Mouse (Mus musculus) kidney, adult 18-20 months (tissue): Measurements from ENCODE around the gene Srsf5.

Experiments
- DNase-seq: peaks from one replicate; pipeline ENCODE4 v3.0.0; 2021

The Srsf5 gene

DNA sequence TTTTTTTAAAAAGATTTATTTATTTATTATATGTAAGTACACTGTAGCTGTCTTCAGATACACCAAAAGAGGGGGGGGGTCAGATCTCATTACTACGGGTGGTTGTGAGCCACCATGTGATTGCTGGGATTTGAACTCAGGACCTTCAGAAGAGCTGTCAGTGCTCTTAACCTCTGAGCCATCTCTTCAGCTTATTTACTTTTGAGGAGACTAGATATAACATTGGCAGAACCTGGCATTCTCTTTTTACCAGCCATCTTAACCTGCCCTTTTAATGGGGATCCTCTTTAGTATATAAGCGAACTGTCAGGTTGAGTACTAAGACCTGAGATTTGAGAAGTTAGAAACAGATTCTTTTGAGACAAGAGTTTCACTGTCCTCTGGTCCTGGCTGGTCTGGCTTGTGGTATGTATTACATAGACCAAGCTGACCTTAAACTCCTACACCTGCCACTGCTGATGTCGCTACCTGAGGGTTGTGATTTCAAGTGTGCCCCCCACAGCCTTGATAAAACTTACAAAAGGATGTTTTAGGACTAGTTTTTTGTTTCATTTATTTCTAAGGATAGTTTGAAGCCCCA is 6.4 kb downstream of the Srsf5 start:
- no peak for DNase-seq

GRCm38 (mm10) chr12:80952526-80952925 is 7.2 kb downstream of the Srsf5 start:
- DNase-seq = no peak

DNA sequence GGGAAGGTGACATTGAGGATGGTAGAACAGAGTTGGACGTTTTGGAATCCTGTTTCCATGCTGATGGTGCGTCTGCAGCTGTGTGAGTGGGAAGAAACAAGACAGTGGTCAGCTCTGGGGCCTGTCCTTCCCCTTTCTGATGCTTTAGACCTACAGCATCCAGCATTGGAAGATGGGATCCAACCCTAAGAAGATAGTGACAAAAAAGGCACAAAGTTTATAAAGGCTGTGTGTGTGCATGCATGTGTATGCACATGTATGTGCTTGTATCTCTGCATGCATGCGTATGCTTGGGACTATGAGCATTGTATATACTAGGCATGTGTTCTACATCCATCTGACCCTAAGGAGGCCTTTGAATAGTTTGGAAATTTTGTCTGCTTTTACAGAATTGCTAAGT is 10.7 kb downstream of the Srsf5 start:
- DNase-seq = no peak

DNA sequence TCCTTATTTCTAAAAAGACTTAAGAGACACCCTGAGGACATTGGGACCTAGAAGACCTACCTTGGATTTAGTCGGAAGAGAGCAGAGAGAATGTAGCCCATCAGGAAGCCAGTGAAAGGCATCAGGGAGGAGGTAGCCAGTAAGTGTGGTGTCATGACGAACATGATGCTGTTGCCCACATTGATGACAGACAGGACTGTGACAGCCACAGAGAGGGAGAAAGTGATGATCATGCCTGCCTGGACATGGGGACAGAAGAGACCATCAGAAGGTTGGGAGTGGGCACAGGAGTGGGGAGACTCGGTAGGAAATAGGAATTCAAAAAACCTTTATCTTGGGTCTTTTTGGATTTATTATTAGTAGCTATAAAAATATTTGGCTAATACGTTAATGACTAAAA is 12.7 kb downstream of the Srsf5 start:
- DNase-seq = no peak

DNA sequence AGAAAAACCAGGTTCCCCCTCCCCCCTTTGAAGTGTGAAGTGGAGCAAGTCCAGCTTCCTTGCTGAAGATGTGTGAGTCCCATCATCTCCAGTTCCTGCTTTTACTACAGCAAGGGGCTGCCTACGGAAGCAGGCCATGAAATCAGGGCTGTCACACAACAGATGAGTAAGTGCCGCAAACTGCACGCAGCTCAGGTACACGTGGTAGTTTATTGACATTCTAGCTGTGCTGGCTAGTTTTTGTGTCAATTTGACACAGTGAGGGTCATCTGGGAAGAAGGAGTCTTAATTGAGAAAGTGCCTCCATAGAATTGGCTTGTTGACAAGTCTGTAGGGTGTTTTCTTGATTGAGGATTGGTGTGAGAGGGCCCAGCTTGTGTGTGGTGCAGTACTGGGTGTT is 17.3 kb downstream of the Srsf5 start:
- no peak for DNase-seq

DNA sequence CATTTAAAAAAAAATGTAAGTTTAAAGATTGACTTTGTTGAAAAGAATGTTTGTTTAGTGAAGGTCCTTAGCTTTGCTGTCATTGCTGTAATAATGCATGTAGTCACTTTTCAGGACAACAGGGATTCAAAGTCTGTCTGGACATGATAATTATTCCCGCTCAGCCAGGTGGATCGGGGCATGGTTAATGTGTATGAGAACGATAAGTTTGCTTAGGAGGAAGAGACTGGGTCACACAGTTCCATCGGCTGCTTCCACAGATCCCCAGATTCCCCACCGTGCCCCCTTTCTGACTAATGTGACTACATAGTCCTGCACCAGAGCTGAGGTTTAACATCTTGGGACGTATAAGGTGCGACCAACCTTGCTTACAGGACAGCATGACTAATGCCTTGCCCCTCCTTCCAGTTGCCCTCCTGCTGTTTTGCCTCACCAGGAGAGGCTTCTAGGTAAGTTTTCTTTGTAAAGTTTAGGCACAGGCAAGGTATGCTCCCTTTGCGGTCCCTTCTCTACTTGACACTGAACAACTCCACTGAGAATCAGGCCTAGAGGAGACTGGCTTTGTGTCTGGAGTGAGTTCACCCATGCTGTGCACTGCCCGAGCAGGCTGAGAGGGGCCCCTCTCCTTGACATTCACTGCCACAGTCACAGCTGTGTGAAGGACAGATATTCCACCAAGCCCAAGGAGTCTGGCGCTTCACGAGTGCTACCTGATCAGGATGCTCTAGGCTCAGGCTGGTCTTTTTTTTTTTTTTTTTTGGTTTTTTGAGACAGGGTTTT is 20.9 kb downstream of the Srsf5 start:
- peak; percentile 40 for DNase-seq

- no peak for DNase-seq
These were observed 22.6 kb downstream of the Srsf5 start for GRCm38 (mm10) chr12:80967918-80968317.

- DNase-seq = no peak
These were observed 23.3 kb downstream of the Srsf5 start, which contains the start of gene Slc10a1 for GRCm38 (mm10) chr12:80968605-80969004. Gene Slc10a1, minus strand, starts transcription at chr12:80968705.

DNA sequence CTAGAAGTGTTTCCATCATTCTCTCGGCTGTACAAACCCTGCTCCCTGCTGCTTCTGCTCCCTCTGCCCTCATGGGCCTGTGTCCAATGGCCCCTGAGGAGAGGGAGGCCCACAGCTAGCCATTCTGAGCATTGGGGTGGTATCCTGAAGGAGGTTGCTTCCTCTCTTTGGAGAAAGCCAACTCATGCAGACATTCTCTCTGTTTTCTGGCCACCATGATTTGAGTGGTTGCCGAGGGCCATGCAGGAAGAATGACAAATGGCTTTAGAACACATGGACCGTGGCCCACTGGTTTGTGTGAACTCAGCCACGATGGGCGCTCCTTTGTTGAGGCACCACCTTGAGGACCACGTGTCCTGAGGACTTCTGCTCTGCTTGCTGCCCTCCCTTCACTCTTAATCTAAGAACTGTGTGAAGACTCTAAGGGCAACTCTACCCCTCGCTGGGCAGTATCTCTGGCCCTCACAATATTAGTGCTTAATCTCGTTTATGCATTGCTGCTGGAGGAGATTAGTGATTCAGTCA is 24.9 kb downstream of the Srsf5 start:
- no peak for DNase-seq

- DNase-seq = no peak
These were observed 26.5 kb downstream of the Srsf5 start for GRCm38 (mm10) chr12:80971756-80972155.

GRCm38 (mm10) chr12:80975939-80976671 is 30.8 kb downstream of the Srsf5 start:
- no peak for DNase-seq

- peak; percentile 74 for DNase-seq
These were observed 37.0 kb downstream of the Srsf5 start for GRCm38 (mm10) chr12:80982326-80982725.

DNA sequence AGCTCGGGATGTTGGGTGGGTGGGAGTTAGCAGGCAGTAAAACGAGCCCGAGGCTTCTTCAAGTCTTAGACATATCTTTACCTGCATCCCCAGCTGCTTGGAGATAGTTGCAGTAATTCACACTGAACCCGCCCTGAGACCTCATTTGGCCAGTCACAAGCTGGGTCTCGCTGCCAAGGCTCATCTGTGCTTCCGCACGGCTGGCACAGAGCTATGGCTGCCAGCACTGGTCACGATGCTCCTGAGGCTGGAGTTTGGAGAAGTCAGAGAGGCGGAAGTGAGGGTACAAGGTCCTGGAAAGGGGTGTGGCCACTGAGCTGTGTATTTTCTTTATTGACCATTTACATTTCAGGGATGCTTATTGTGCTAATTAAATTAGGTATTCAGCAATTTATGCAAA is 38.4 kb downstream of the Srsf5 start:
- DNase-seq = no peak

- no peak for DNase-seq
These were observed 41.3 kb downstream of the Srsf5 start for GRCm38 (mm10) chr12:80986628-80987027.

DNA sequence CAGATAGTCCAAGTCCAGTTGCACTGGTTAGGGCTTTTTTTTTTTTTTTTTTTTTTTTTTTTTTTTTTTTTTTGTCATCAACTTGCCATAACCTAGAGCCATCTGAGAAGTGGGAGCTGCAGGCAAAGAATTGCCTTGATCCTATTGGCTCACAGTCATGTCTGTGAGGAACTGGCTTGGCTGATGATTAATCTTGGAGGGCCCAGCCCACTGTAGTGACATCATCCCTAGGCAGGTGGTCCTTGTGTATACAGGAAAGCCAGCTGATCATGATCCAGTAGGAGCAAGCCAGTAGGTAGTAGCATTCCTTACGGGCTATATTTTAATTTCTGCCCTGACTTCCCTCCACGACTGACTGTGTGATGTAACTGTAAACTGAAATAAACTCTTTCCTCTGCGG is 43.0 kb downstream of the Srsf5 start:
- no peak for DNase-seq

DNA sequence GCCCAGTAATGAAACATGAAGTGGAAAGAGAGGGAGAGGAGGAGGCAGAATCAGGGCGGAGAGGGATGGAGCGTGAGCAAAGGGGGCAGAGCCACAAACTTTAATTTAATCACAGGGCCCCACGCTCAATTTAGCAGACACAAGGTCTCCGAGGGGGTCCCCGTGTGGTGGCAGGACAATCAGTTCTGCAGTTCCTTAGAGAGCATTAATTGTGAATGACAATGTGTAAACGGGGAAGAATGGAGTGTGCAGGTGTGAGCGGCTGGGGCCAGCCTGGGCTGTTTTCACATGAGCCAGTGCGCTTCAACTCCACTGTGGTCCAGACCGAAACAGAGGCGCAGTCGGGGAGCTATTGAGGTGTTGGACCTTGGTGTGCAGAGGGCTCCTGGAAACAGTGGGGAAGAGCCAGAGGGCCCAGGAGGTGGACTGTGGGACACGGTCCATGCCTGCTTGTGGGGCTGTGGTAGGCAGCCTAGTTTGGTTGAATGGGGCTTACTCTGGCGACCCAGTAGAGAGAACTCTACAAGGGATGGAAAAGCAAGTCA is 45.7 kb downstream of the Srsf5 start:
- no peak for DNase-seq

DNA sequence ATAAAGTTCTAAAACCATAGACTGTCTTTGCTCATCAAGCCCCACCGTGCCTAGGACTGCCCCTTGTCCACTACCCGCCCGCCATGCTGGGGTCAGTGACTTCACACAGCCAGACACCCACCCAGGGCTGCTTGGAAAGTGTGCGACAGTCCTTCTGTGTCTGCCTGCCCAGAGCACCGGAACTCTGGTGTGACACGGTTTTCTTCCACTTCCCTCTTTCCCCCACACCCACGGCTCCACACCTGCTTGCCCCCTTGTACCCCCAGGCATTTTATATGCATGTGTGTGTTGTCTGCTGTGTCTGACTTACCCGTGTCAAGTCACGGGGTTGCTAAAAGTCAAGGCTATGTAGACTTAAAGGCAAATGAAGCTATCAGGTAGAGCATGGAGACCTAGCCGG is 46.5 kb downstream of the Srsf5 start:
- no peak for DNase-seq

DNA sequence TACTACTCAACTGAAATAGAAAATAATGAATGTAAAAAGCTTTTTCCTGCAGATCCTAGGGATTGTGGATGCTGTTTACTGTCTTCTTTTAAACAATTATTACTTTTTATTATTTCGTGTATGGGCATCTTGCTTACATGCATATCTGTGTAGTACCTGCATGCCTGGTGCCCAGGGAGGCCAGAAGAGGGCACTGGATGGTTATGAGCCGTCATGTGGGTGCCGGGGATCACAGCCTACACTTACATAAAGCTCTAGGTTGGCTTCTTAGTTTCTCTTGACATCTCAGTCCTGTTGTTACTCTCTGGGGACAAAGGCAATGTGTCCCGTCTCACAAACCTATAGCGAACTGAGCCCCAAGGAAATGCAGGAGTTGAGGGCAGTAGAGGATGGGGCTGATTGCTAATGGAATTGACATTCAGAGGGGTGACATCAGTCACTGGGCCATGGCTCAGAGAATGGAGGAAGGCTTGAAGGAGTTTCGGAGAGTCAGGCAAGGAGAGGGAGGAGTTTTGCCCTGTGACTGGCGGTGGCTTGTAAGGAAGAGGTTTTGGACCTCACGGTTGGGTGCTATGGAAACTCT is 47.3 kb downstream of the Srsf5 start:
- no peak for DNase-seq

GRCm38 (mm10) chr12:80993773-80994172 is 48.5 kb downstream of the Srsf5 start:
- DNase-seq = no peak

DNA sequence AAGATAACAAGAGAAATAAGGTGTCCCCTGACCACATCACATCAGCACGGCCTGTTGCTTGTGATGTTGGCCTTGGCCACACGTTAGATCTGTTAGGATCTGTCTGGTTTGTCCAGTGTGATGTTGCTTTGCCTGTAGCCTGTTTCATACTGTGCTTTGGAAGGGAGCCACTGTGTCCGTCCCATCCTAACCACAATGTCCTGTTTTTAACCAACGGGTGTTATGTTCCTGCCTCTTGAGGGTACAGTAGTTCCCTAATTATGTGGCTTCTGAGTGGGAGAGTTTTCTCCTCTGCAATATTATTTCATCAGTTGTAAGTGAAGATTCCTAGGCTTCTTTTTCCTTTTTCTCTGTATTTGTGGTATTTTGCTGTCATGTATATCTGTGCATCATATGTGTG is 50.0 kb downstream of the Srsf5 start:
- DNase-seq = no peak

DNA sequence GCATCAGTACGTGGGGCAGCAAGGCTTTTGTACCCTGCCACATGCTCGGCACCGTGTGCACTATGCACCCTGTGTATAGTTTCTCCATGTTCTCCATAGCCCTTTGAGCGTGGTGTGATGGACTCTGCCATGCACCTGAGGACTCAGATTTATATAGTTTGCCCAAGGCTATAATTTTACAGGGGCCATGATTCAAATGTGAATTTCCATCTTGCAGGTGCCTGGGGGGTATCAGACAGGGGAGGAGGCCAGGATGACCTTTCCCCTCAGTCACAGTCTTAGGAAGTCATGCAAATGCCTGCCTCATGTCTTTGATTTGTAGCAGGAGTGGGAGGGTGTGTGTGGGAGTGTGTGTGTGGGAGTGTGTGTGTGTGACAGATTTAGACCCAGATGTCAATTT is 52.3 kb downstream of the Srsf5 start:
- no peak for DNase-seq

DNA sequence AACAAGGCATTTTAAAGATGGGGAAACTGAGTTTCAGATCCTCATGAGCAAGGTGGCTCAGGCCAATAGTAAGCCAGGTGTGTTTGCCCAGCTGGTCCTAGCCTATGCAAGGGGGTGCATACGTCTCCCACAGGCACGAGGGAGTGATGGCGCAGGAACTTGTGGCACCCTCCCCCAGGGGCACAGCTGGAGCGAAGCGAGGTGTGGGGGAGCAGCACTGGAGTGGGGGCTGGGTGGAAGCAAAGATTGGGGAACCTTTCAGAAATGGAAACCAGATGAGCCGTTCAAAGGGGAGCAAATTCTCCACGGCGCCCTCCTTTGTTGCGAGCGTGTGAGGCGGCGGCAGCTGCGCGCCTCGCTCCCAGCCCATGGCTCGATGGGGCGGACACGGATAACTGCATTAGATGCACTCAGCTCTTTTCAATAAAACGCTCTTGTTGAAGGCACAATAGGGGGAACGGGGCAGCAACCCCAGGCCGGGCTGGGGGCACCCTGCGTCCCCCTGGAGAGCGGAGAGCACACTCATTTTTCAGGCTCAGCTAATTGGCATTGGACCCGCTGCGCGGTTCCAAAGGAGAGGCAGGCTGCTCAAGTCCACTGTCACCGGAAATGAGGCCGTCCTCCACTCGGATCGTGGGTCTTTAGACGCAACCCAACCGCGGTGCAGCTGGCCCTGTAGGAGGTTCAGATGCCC is 53.4 kb downstream of the Srsf5 start:
- DNase-seq = no peak
